Mouse (Mus musculus) E14TG2a.4 (cell line): Measurements from ENCODE around the gene Moxd1.

ENCODE experiments used
- CTCF ChIP-seq: conservative IDR thresholded peaks from 2 replicates; pipeline ENCODE4 v1.5.1; 2014; ENCODE audit warnings: low read length
- NANOG ChIP-seq: IDR thresholded peaks from 2 replicates; pipeline ENCODE4 v1.6.1; 2014; ENCODE audit warnings: borderline replicate concordance, low read length, mixed read lengths

GRCm38 (mm10) chr10:24251631-24252030, 28.3 kb downstream of the Moxd1 start:
- TF ChIP-seq CTCF (no peak), NANOG (no peak)
